Mouse (Mus musculus): ENCODE measurements around the gene Ltbp1.

DNA sequence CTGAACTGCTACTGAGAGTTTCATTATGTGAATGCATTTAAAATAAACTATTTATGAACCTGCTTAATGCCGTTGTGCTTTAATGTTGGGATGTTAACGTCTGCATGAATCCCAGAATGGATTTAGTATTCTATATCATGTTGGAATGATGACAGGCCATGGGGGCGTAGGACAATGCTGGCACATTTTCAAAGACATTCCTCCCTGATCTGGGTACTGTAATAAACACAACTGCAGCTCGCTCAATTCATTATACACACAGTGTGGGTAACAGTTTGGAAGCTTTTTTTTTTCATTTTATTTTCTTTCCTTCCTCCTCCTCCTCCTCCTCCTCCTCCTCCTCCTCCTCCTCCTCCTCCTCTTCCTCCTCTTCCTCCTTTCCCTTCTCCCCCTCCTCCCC is 82.9 kb downstream of the Ltbp1 start:
- TF ChIP-seq CTCF (IDR thresholded peaks at IDR 0.05; ENCODE audit: insufficient read depth, low read length) (no peak), POLR2A (IDR thresholded peaks at IDR 0.05; ENCODE audit: borderline replicate concordance, extremely low read depth, low read depth, low read length) (no peak)
